Mouse (Mus musculus) stomach, postnatal 0 days (tissue): ENCODE results near the gene Hmgcr.

ENCODE experiments used
- CTCF ChIP-seq: IDR thresholded peaks from 2 replicates; pipeline ENCODE4 v1.5.1; 2016; ENCODE audit warnings: antibody characterized with exemption, low read depth, mild to moderate bottlenecking, moderate library complexity
- EP300 ChIP-seq: optimal IDR thresholded peaks from 2 replicates; pipeline ENCODE3; 2016; ENCODE audit warnings: antibody characterized with exemption

DNA sequence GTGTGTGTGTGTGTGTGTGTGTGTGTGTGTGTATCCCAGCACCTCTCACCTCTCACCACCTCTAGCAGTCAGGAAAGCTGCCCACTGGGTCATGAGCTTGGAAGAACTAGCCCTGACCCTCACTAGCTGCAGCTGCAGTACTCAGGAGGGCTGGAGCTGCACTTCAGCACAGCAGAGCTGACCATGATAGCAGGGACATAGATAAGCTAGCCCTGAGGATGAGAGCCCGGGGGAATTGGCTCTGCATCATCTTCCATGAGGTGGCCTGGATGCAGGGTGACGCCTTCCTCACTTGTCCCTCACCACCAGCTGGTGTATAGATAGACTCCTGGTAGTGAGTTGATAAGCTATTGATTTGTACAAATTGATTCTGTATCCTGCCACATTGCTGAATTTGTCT, 49.3 kb upstream of the Hmgcr start:
- TF ChIP-seq CTCF (no peak), EP300 (no peak)
